Mouse (Mus musculus): Measurements from ENCODE around the gene Cby3.

The Cby3 gene

DNA sequence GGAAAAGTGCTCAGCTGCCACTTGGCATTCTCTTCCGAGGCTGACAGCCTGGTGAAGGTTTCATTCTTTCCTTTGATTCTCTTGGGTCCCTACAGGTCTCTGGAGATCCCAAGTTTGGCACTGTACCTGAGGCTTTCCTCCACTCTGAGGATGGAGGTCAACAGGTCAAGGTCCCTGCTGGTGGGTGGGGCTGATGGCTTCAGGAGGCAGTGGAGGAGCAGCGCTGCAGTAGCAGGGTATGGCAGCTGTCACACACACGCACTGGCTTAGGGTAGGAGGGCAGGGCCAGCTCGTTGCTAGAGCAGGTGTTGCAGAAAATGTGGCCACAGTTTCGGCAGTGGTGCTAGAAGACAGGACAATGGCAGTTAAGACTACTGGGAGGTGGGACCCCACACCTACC, 35.4 kb downstream of the Cby3 start:
- DNase-seq (ENCODE audit: low spot score): no peak

GRCm38 (mm10) chr11:50391272-50391960, 37.2 kb downstream of the Cby3 start:
- no peak for DNase-seq (ENCODE audit: low spot score)

DNA sequence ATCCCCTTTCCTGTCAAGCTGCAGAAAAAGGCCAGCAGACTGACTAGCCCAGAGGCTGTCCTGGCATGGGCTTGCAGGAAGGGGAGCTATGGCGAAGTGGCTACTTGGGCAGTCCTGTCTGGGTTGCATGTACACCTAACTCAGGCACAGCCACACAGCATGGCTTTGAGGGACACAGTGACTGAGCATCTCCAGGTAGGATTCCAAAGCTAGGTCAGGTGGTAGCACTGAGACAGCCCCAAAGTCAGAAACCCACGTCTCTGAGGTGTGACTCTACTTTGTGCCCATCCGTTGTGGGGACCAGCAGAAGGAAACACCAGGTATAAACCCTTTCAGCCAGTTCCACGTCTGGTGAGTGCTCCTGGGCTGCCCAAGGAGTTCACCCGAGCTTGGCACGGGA, 39.0 kb downstream of the Cby3 start:
- DNase-seq (ENCODE audit: low spot score): no peak

DNA sequence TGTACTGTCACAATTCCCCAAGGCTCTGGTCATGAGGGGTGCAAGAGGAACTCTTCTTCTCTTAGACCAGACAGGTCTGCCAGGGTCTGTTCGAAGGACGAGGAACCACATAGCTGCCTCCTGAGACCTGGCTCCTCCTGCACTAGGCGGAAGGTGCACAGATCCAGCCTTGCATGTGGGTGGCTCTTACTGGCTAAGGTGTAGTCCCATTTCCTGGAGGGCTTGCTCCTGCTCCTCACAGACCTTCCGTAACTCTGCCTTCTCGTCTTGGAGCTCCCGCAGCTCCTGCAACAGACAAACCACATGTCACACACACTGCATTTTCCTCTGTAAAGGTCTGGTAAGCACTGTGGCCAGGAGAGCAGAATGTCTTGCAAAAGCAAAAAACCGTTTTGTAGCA, 40.5 kb downstream of the Cby3 start:
- DNase-seq (ENCODE audit: low spot score): no peak

- DNase-seq (ENCODE audit: low spot score): no peak
Measured at GRCm38 (mm10) chr11:50396766-50397307, 42.6 kb downstream of the Cby3 start.

DNA sequence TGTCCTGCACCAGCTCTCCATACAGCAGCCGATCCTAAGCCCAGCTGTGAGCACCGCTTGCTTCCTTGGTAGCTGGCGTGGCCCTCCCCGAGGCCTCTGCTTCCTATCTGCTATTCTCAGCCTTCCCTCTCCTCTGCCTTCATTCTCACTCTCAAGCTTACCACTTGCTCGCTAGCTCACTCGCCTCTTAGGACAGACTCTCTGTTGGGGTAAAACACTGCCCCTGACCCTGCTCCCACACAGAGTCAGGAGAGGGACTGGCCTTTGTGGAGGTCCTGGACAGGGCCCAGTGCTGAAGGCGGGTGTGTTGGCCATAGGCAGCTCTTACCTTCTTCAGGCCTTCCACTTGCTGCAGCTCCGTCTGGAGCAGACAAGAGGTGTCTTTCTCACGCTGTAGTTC, 43.1 kb downstream of the Cby3 start:
- DNase-seq (ENCODE audit: low spot score): no peak

- no peak for DNase-seq (ENCODE audit: low spot score)
Measured at GRCm38 (mm10) chr11:50398803-50399202, 44.5 kb downstream of the Cby3 start.

- no peak for DNase-seq (ENCODE audit: low spot score)
Measured at GRCm38 (mm10) chr11:50402481-50402880, 48.2 kb downstream of the Cby3 start.

DNA sequence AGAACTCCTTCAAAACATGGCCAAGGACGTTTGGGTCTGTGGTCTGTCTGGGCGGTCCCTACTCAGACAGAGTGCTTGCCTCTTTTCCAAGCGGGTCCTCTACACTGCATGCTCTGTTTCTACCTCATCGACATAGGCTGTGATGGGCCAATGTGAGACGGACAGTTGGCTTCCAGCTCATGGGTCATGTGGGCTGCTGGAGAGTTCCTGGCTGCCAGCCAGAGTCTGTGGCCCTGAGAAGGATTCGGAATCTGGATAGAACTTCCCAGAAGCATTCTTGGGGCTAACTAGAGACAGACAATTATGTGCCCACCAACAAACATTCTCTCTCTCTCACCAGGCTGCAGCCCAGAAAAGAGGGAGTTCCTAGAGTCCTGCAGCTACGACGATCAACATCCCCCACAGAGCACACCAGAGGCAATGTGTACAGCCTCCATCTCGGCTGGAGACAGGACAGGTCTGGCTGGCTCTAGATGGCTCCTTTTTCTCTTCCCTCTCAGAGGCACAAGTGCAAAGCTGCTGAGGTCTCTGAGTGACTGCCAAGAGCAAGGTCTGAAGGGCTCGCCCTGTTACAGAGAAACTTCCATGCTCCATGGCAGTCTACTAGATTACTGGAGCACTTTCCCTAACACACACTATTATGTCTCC, 49.2 kb downstream of the Cby3 start:
- DNase-seq (ENCODE audit: low spot score): no peak

DNA sequence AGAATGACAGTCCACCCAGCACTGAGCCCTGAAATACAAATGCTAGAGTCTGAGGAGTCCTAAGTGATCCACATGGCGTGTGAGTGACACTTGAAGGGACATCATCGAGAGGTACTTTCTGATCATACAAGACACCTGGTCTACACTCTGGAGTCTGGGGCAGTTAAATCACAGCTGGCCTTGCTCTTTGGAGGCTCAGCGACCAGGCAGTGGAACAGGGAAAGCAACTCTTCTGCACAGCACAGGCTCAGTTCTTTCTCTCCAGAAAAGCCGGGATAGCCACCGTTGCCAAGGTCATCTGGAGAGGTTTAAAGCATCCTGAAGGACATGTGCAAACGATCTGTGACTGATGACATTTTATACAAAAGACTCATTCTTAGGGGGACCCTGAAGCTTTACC, 53.0 kb downstream of the Cby3 start:
- DNase-seq (ENCODE audit: low spot score): no peak

Data from lung, postnatal 25 days (tissue).